Mouse (Mus musculus): ENCODE measurements at regions not wholly inside any gene's neighbourhood (a gene's known extent, or its start where the extent isn't known, plus 50 kb on each side); places are given as distances from the start of the nearest gene placed in this dataset.

DNA sequence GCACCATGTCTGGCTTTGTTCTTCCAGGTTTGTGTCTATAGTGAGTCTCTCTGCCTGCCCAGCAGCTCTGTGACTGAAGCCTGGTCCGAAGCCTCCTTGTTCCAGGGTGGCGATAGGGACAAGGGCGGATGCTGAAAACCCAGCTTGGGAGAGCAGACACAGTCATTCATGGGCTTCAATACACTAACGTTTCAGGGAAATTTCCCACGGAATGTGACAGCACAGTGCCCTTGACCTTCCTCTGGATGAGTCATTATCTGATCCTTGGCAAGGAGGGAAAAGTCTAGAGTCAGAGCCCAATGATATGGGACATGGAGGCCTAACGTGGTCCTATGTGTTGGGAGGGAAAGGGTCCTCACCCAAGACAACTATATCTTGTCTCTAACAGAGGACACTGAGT is 298.1 kb upstream of the Kcnab2 start:
- Histone ChIP-seq H3K27ac (replicated peaks; ENCODE audit: insufficient read depth, low read depth, low read length) (no peak overlapping the region), H3K9ac (ENCODE audit: low read depth, low read length) (no peak overlapping the region), H3K4me1 (ENCODE audit: control insufficient read depth, insufficient read depth, low read length) (no peaks in the 10 kb centered on the region), H3K4me3 (ENCODE audit: insufficient read depth, low read depth, low read length) (no peak overlapping the region), H3K79me2 (ENCODE audit: control insufficient read depth, insufficient read depth, low read length) (no peaks in the 10 kb centered on the region), H3K27me3 (ENCODE audit: control insufficient read depth, insufficient read depth, low read length) (no peaks in the 10 kb centered on the region), H3K36me3 (ENCODE audit: control insufficient read depth, insufficient read depth, low read length) (no peaks in the 10 kb centered on the region)
- TF ChIP-seq POLR2A (IDR thresholded peaks at IDR 0.05; ENCODE audit: extremely low read depth, insufficient read depth, low read length): no peak
- no peak for TF ChIP-seq CTCF (IDR thresholded peaks at IDR 0.05; ENCODE audit: low read depth, low read length)
- 64% methylated on average over 6 of the region's 6 CpGs for WGBS
- DNase-seq (ENCODE audit: extremely low read depth, low read depth, low spot score): no peak

DNA sequence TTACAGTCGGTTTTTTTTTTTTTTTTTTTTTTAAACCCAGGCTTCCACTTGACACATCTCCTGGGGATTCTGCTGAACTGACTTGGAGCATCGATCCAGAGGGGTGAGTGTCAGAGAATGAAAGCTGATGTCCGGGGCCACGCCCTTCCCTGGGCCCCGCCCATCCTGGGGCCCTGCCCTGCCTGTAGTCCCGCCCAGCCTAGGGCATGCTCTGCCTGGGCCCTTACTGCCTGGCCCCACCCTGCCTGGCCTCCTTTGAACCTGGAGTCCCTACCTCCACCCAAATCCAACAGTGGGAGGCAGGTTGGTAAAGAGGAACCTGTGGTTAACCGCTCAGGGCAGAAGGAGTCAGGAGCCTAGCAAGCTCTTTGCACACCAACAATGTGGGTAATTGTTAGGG is 293.7 kb upstream of the Kcnab2 start:
- Histone ChIP-seq H3K79me2 (ENCODE audit: control insufficient read depth, insufficient read depth, low read length) (no peaks in the 10 kb centered on the region), H3K27ac (replicated peaks; ENCODE audit: insufficient read depth, low read depth, low read length) (no peak overlapping the region), H3K4me3 (ENCODE audit: insufficient read depth, low read depth, low read length) (no peak overlapping the region), H3K27me3 (ENCODE audit: control insufficient read depth, insufficient read depth, low read length) (no peaks in the 10 kb centered on the region), H3K36me3 (ENCODE audit: control insufficient read depth, insufficient read depth, low read length) (no peaks in the 10 kb centered on the region), H3K9ac (ENCODE audit: low read depth, low read length) (no peak overlapping the region), H3K4me1 (ENCODE audit: control insufficient read depth, insufficient read depth, low read length) (no peaks in the 10 kb centered on the region)
- no peak for DNase-seq (ENCODE audit: extremely low read depth, low read depth, low spot score)
- WGBS: 78% methylated on average over 7 of the region's 7 CpGs
- TF ChIP-seq POLR2A (IDR thresholded peaks at IDR 0.05; ENCODE audit: extremely low read depth, insufficient read depth, low read length): no peak
- no peak for TF ChIP-seq CTCF (IDR thresholded peaks at IDR 0.05; ENCODE audit: low read depth, low read length)

DNA sequence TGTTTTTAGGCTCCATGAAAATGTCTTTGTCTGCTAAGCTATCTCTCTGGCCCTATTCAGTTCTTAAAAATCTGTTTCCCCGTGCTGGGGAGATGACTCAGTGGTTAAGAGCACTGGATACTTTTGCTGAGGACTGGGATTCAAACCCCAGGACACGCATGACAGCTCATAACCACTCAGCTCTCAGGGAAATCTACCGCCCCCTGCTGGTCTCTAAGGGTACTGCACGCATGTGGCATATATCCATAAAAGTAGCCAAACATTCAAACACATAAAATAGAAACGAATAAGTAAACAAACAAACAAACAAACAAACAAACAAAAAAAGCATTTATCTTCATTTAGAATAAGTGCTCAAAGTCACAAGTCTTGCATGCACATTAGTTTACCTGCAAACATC is 289.7 kb upstream of the Kcnab2 start:
- Histone ChIP-seq H3K4me3 (ENCODE audit: insufficient read depth, low read depth, low read length) (no peak overlapping the region), H3K9ac (ENCODE audit: low read depth, low read length) (no peak overlapping the region), H3K27me3 (ENCODE audit: control insufficient read depth, insufficient read depth, low read length) (no peaks in the 10 kb centered on the region; the same call in 1 of the 2 replicates), H3K79me2 (ENCODE audit: control insufficient read depth, insufficient read depth, low read length) (no peaks in the 10 kb centered on the region), H3K4me1 (ENCODE audit: control insufficient read depth, insufficient read depth, low read length) (no peaks in the 10 kb centered on the region), H3K36me3 (ENCODE audit: control insufficient read depth, insufficient read depth, low read length) (no peaks in the 10 kb centered on the region), H3K27ac (replicated peaks; ENCODE audit: insufficient read depth, low read depth, low read length) (no peak overlapping the region)
- no peak for DNase-seq (ENCODE audit: extremely low read depth, low read depth, low spot score)
- 82% methylated on average over 5 of the region's 5 CpGs for WGBS
- TF ChIP-seq CTCF (IDR thresholded peaks at IDR 0.05; ENCODE audit: low read depth, low read length): peak; percentile 41; the same call in 1 of the 2 replicates
- TF ChIP-seq POLR2A (IDR thresholded peaks at IDR 0.05; ENCODE audit: extremely low read depth, insufficient read depth, low read length): no peak

DNA sequence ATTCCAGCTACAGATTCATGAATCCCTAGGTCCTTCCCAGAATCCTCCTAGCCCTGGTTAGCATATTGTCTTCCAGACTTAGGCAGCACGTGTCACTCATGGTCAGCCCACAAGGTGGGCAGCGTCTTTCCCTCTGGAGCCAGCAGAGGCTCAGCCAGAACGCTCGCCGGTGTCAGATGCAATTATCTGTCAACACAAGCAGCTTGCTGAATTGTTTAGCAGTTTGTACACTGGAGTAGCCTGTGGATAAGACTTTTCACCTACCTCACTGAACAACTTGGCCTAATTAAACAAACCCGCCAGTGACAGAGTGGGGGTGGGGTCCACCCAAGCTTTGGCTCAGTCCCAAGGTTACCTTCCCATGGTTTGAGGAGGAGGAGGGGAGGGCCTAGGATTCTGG is 285.4 kb upstream of the Kcnab2 start:
- no peak for TF ChIP-seq CTCF (IDR thresholded peaks at IDR 0.05; ENCODE audit: low read depth, low read length)
- TF ChIP-seq POLR2A (IDR thresholded peaks at IDR 0.05; ENCODE audit: extremely low read depth, insufficient read depth, low read length): no peak
- Histone ChIP-seq H3K4me1 (ENCODE audit: control insufficient read depth, insufficient read depth, low read length) (no peaks in the 10 kb centered on the region), H3K27ac (replicated peaks; ENCODE audit: insufficient read depth, low read depth, low read length) (no peak overlapping the region), H3K4me3 (ENCODE audit: insufficient read depth, low read depth, low read length) (no peak overlapping the region), H3K79me2 (ENCODE audit: control insufficient read depth, insufficient read depth, low read length) (no peaks in the 10 kb centered on the region), H3K9ac (ENCODE audit: low read depth, low read length) (no peak overlapping the region), H3K36me3 (ENCODE audit: control insufficient read depth, insufficient read depth, low read length) (no peaks in the 10 kb centered on the region), H3K27me3 (ENCODE audit: control insufficient read depth, insufficient read depth, low read length) (no peaks in the 10 kb centered on the region; the same call in 1 of the 2 replicates)
- DNase-seq (ENCODE audit: extremely low read depth, low read depth, low spot score): no peak
- WGBS: 41% methylated on average over 6 of the region's 6 CpGs

DNA sequence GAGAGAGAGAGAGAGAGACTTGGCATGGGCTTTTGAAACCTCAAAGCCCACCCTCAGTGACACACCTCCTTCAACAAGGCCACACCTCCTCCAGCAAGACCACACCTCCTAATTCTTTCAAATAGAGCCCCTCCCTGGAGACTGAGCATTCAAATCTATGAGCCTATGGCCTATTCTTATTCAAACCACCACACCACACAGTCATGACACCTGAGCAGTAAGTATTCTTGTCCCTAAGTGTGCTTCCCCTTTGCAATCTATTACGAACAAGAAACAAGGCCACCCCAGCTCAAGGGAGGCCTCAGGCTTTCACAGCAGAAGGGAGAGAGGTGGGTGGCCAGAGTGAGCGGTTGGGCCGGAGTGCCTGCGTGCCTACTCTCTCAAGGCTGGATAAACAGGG is 284.9 kb upstream of the Kcnab2 start:
- Histone ChIP-seq H3K4me1 (ENCODE audit: control insufficient read depth, insufficient read depth, low read length) (no peaks in the 10 kb centered on the region), H3K79me2 (ENCODE audit: control insufficient read depth, insufficient read depth, low read length) (no peaks in the 10 kb centered on the region)
- WGBS: 88% methylated on average over 4 of the region's 4 CpGs

DNA sequence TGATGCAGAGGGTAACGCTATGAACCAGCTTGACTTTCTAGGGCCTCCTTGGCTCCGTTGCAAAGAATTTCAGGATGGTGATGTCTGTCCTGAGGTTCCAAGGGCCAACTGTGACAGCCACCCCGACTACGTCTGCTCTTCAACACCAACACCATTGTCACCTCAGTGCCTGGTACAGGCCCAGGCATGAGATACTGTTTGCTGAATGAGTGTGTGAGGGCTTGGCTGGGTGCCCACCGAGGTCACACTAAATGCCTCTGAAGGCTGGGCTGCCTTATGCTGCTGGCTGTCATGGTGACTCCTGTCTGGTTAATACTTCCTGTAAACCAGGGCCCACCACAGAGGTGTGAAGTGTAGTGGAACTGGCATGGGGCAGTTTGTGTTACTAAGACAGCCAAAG is 279.5 kb upstream of the Kcnab2 start:
- Histone ChIP-seq H3K9ac (ENCODE audit: low read depth, low read length) (no peak overlapping the region), H3K27ac (replicated peaks; ENCODE audit: insufficient read depth, low read depth, low read length) (no peak overlapping the region), H3K36me3 (ENCODE audit: control insufficient read depth, insufficient read depth, low read length) (no peaks in the 10 kb centered on the region), H3K4me3 (ENCODE audit: insufficient read depth, low read depth, low read length) (no peak overlapping the region), H3K27me3 (ENCODE audit: control insufficient read depth, insufficient read depth, low read length) (no peaks in the 10 kb centered on the region), H3K4me1 (ENCODE audit: control insufficient read depth, insufficient read depth, low read length) (no peaks in the 10 kb centered on the region), H3K79me2 (ENCODE audit: control insufficient read depth, insufficient read depth, low read length) (no peaks in the 10 kb centered on the region)
- no peak for TF ChIP-seq CTCF (IDR thresholded peaks at IDR 0.05; ENCODE audit: low read depth, low read length)
- no peak for TF ChIP-seq POLR2A (IDR thresholded peaks at IDR 0.05; ENCODE audit: extremely low read depth, insufficient read depth, low read length)
- WGBS: 87% methylated on average over 5 of the region's 5 CpGs
- no peak for DNase-seq (ENCODE audit: extremely low read depth, low read depth, low spot score)

More for the DNA sequence above, 284.9 kb upstream of the Kcnab2 start:
- DNase-seq (ENCODE audit: extremely low read depth, low read depth, low spot score): no peak
- Histone ChIP-seq H3K9ac (ENCODE audit: low read depth, low read length) (no peak overlapping the region), H3K27me3 (ENCODE audit: control insufficient read depth, insufficient read depth, low read length) (no peaks in the 10 kb centered on the region; the same call in 1 of the 2 replicates), H3K36me3 (ENCODE audit: control insufficient read depth, insufficient read depth, low read length) (no peaks in the 10 kb centered on the region), H3K4me3 (ENCODE audit: insufficient read depth, low read depth, low read length) (no peak overlapping the region), H3K27ac (replicated peaks; ENCODE audit: insufficient read depth, low read depth, low read length) (no peak overlapping the region)
- no peak for TF ChIP-seq CTCF (IDR thresholded peaks at IDR 0.05; ENCODE audit: low read depth, low read length)

Data from liver, adult 2 months (tissue).